8 mouse cellular contexts compared by ENCODE assay signal in genomic region chr15:101006251-101007040, GRCm38 (mm10). TPM values are rescaled to one million over a fixed set of nuclear protein-coding genes. Genes with fewer than 3 reads are reported as not detected.
A peak's percentile ranks its signal among the peaks of the same experiment; 100 is the strongest.
DNase-seq lines count a peak whose midpoint lies in the region; ATAC-seq and TF ChIP-seq lines count a peak whose summit lies in the region.

No protein-coding gene starts in this region.

- no peak for TF ChIP-seq CTCF in lung, postnatal 0 days (IDR thresholded peaks at IDR 0.05)

- peaks cover 18% of the 10 kb centered on the region for H3K4me1 ChIP-seq in heart, embryonic 10.5 days
- no peaks in the 10 kb centered on the region for H3K4me1 ChIP-seq in lung, postnatal 0 days (ENCODE audit: insufficient read depth, low read depth, low read length)

- DNase-seq in Muller cell, postnatal 12 days (ENCODE audit: inconsistent ontology term) = peak; percentile 64
- peak; percentile 36 for DNase-seq in embryo, embryonic 11.5 days (ENCODE audit: low read depth, low spot score)
- DNase-seq in heart, embryonic 10.5 days (ENCODE audit: low spot score) = no peak
- peak; percentile 64 for DNase-seq in kidney, adult 9 months
- DNase-seq in lung, postnatal 0 days (ENCODE audit: low spot score) = peak; percentile 77
- DNase-seq in retina, embryonic 14.5 days (ENCODE audit: low spot score) = peak; percentile 72
- DNase-seq in right cerebral cortex, postnatal 10 days (ENCODE audit: low spot score in 2 of 2) = no peak
- no peak for DNase-seq in cerebellum, adult 11 months

- H3K4me3 ChIP-seq in heart, embryonic 10.5 days = peak overlapping the region; percentile 61
- peak overlapping the region; percentile 25 for H3K4me3 ChIP-seq in lung, postnatal 0 days (ENCODE audit: low read depth, low read length)

- peaks cover 23% of the 10 kb centered on the region for H3K27me3 ChIP-seq in heart, embryonic 10.5 days (ENCODE audit: insufficient read depth, poor library complexity, severe bottlenecking)
- no peaks in the 10 kb centered on the region for H3K27me3 ChIP-seq in lung, postnatal 0 days (replicated peaks; ENCODE audit: insufficient read depth, low read length)

- whole genome bisulfite sequencing in heart, embryonic 10.5 days = 13% methylated on average over 14 of the region's 15 CpGs
- 14% methylated on average over 14 of the region's 15 CpGs for WGBS in lung, postnatal 0 days

- H3K4me2 ChIP-seq in lung, postnatal 0 days (replicated peaks; ENCODE audit: low read depth, low read length) = peak overlapping the region; percentile 50

- no peak overlapping the region for H3K9ac ChIP-seq in lung, postnatal 0 days (replicated peaks; ENCODE audit: low read depth)

- no peaks in the 10 kb centered on the region for H3K36me3 ChIP-seq in heart, embryonic 10.5 days
- no peaks in the 10 kb centered on the region for H3K36me3 ChIP-seq in lung, postnatal 0 days (ENCODE audit: insufficient read depth, low read length)

- peak; percentile 81 for ATAC-seq in lung, postnatal 0 days

- no peak for TF ChIP-seq EP300 in lung, postnatal 0 days (IDR thresholded peaks at IDR 0.05)

- H3K27ac ChIP-seq in heart, embryonic 10.5 days = no peak overlapping the region
- H3K27ac ChIP-seq in lung, postnatal 0 days (ENCODE audit: low read length) = no peak overlapping the region

- no peaks in the 10 kb centered on the region for H3K9me3 ChIP-seq in heart, embryonic 10.5 days
- no peaks in the 10 kb centered on the region for H3K9me3 ChIP-seq in lung, postnatal 0 days (ENCODE audit: low read length)

RNA-seq across cellular contexts. Expression of gene Gm47841, which starts 40.8 kb away (rescaled TPM):
- not detected in 2 replicates for polyA plus RNA-seq in heart, embryonic 10.5 days (2016; fragmentation: Nextera tagmentation; extraction: Ambion mirVana)
- not detected in 2 replicates for polyA plus RNA-seq in lung, postnatal 0 days (2015; fragmentation: Nextera tagmentation; extraction: Ambion mirVana)

Comparison
In these comparisons a context has a peak if more than half of its experiments do, and no peak if none do; other contexts are left out.
1. DNase-seq: peak in Muller cell, postnatal 12 days (single experiment), embryo, embryonic 11.5 days (single experiment), kidney, adult 9 months (single experiment), lung, postnatal 0 days (single experiment) and retina, embryonic 14.5 days (single experiment); none in heart, embryonic 10.5 days (single experiment), right cerebral cortex, postnatal 10 days (0 of 2) and cerebellum, adult 11 months (single experiment).